Mouse (Mus musculus): ENCODE data around the gene Cmss1.
A peak's percentile ranks its signal among the peaks of the same experiment; 100 is the strongest.

Gene Cmss1

GRCm38 (mm10) chr16:57389566-57390251 lies 217.0 kb downstream of the Cmss1 start:
- peak; percentile 92 for ATAC-seq (ENCODE audit: low TSS enrichment)

GRCm38 (mm10) chr16:57384274-57384673 lies 222.4 kb downstream of the Cmss1 start:
- no peak for ATAC-seq (ENCODE audit: low TSS enrichment)

- no peak for ATAC-seq (ENCODE audit: low TSS enrichment)
Measured at GRCm38 (mm10) chr16:57383266-57383971, 223.2 kb downstream of the Cmss1 start.

DNA sequence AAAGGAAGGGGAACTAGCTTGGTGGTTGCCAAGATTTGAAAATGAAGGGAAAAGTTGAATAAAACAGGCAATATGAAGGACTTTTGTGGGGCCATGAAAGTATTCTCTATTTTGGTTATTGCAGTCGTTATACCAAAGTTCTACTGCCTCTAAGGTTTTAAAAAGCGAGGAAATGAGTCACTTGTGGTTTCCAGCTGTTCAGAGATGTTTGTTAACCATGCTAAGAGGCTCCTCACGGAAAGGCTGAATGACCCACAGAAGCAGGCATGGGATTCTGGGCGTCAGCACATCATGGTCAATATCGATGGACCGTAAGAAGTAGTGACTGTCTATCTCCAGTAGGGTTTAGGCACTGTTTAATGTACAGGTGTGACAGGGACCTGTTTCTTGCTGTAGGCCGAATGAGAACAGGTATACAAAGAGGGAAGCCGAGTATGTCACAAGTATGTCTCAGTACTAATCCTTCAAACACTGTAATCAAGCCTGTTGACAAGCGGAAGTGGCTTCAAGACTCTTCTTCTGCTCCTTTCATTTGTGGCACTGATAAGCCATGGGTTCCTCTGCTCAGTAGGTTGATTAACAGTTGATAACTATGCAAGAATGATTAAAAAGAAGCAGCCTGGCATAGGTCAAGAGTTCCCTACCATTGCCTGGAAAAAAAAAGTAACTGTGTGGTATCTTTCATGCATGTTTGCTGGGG lies 227.9 kb downstream of the Cmss1 start:
- no peak for ATAC-seq (ENCODE audit: low TSS enrichment)

GRCm38 (mm10) chr16:57375248-57375837 lies 231.3 kb downstream of the Cmss1 start:
- ATAC-seq (ENCODE audit: low TSS enrichment) = no peak

- no peak for ATAC-seq (ENCODE audit: low TSS enrichment)
Measured at GRCm38 (mm10) chr16:57372156-57372555, 234.5 kb downstream of the Cmss1 start.

DNA sequence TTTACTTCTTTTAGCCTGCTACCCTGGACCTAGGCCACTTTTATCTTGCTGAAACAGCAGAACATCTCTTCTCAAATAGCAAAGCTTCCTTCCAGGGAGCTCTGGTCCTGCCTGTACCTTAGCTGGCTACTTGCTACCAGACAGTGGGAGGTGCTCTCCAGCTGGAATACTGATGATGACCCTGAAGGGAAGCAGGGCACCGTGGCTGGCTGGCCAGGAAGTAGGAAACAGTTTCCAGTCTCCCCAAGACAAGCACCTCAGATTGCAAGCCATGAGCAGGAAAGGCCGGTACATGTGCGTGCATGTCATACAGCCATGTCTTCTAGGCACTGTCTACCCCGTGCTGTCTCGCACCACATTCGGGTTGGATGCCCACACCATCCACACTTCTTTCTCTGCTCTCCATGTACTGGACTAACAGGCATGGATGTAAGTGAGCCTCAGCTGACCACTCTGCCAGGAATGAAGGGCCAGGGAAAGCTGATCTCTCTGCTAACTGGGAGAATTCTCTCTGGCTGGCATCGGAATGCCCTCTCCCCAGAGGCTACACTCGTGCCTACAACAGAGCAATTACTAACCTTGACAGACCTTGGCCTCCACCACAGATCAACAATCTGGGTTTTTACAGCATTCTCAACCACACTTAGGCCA lies 236.7 kb downstream of the Cmss1 start:
- ATAC-seq (ENCODE audit: low TSS enrichment) = no peak

DNA sequence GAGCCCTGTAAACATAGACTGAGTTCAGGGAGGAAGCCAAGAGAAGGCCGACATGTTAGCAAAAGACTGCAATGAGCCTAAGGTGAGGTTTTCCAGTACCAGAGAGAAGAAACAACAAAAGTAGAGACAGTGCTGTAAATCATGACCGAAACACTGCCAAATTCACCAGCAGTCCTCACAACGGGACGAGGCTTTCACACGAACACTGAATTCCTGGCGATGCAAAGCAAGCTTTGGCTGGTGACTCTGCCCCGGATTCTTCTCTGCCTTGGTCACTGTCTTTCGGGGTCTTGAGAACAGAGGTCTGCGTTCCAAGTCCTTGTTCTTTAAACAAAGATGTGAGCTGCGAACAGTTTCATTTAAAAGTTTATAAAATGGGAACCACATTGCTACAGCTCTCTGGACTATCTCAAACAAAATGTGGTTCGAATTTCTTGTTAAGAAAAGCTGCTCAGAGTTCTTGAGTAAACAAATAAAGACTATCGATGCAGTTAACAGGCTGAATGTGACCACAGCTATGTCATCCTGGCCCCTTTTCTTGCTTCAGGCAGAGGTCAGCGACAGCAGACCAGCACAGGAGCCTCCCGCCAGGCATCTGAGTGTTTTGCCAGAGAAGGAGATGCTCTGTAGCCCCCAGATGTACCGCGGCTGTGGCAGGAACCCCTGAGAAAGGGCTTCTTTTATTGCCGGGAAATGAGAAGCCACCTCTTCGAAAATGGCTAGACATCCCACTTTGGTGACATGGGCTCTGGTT lies 239.5 kb downstream of the Cmss1 start:
- ATAC-seq (ENCODE audit: low TSS enrichment) = no peak

GRCm38 (mm10) chr16:57366141-57366540 lies 240.5 kb downstream of the Cmss1 start:
- no peak for ATAC-seq (ENCODE audit: low TSS enrichment)

- no peak for ATAC-seq (ENCODE audit: low TSS enrichment)
Measured at GRCm38 (mm10) chr16:57364498-57364897, 242.2 kb downstream of the Cmss1 start.

- ATAC-seq (ENCODE audit: low TSS enrichment) = peak; percentile 76
Measured at GRCm38 (mm10) chr16:57362679-57363401, 243.8 kb downstream of the Cmss1 start.

DNA sequence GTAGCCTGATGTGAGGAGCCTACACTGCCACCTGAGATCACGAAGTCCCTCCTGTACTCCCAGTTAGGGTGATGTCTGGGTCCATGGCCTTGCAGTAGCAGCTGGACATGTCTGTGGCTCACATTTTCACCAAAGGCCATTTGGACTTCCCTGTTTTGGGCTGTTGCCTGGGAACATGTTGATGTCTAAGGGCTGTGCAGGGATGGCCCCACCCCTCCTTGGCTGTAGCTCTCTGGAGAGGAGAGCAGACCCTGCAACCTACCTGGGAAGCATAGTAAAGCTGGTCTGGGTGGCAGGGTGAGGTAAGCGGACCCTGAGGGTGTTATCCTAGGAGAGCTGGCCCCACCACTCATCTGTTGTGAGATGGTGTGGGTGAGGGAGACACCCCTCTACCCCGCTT lies 245.9 kb downstream of the Cmss1 start:
- ATAC-seq (ENCODE audit: low TSS enrichment) = no peak

DNA sequence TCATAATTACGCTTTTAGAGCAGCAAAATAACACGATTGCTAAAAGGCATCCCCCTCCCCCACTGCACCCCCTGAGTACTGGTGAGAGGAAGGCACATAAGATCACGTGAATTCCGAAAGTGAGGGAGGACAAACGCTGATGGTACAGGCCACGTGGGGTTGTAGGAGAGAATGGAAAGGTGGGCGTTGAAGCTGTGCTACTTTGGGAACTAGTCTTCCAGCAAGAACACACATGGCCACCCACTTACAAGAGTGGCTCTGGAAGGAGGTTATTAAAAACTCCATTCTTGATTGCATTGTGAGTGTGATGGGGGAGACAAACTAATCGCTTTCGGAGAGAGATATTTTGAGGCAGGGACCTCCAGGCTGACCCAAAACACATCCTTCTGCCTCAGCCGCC lies 247.4 kb downstream of the Cmss1 start:
- ATAC-seq (ENCODE audit: low TSS enrichment) = peak; percentile 92

- ATAC-seq (ENCODE audit: low TSS enrichment) = no peak
Measured at GRCm38 (mm10) chr16:57357011-57357410, 249.7 kb downstream of the Cmss1 start.

GRCm38 (mm10) chr16:57356454-57356853 lies 250.2 kb downstream of the Cmss1 start:
- ATAC-seq (ENCODE audit: low TSS enrichment) = no peak

DNA sequence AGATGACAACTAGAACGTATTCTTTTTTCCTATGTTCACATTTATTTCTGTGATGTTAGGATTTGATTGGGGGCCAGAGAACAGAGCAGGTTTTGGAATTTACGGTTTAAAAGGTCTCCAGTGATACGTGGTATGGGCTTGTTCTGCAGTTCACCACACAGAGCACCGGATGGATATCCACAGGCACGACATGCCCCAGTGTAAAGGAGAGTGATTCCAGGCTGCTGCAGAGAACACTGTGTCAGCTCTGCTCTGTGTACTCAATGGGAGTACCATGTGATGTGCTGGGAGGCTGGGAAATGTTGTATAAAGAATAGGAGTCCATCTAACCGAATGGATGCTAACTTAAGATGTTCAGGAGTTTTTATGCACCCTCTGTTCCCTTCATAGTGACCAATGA lies 252.7 kb downstream of the Cmss1 start:
- ATAC-seq (ENCODE audit: low TSS enrichment) = peak; percentile 62; the same call in 1 of the 2 replicates

- ATAC-seq (ENCODE audit: low TSS enrichment) = 0 out of 2 replicates have a peak, but pooled peaks have one; percentile 68
Measured at GRCm38 (mm10) chr16:57353166-57353721, 253.4 kb downstream of the Cmss1 start.

DNA sequence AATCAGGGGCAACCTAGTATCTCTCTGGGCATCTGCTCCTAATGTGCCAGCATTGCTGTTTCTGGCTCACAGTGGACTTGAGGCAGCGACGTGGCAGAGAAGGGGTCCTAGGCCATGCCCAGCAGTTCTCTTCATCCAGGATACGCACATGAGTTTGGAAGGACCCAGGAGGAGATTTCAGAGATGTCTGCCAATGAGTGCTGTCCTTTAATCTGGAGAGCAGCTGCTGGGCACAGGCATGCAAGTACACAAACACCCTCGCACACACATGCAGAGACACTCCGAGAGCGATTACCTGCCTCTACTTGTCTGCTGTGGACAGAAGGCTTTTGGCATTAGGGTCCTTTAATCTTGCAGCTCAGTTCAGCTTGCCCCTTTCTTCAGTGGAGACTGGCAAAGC lies 253.9 kb downstream of the Cmss1 start, which contains the start of gene Filip1l:
Filip1l (plus strand) TSS at position 343 of the 400 bp plus-strand sequence.
- no peak for ATAC-seq (ENCODE audit: low TSS enrichment)

DNA sequence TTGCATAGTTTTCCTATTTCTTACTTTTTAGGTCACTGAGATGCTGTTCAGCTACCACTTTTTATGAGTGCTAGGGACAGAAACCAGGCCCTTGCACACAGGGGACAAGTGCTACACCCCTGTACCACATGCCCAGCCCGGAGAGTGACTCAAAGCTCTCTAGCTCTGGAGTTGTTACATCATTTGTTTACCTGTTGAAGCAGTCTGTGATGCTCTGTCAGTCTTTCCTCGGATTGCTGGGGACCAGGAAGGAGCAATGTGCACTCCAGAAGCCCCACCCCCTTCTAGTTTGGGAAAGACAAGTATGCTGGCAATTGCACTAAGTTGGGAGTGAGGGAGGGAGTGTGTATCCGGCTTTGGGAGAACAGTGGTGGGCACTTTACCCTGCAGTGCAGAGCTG lies 257.0 kb downstream of the Cmss1 start:
- no peak for ATAC-seq (ENCODE audit: low TSS enrichment)

DNA sequence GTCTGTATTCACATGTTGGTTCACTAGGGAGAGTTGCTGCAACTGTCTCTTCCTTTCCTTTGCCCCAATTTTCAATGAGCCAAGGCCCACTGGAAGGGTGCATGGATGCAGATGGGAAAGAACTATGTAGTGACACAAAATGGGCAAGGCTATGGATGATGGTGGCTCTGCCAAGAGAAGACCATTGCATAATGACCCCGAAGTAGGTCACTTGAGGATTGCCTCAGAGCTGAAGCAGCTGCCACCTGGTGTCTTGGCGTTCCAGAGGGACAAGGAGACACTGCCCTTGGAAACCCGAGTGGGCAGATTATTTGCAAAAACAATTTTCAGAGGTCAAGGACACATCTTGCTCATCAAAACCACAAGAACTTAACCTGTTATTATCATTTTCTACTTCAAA lies 257.6 kb downstream of the Cmss1 start:
- peak; percentile 47 for ATAC-seq (ENCODE audit: low TSS enrichment)

Measured in frontal cortex, adult (tissue).